Mouse (Mus musculus): Measurements from ENCODE around the gene Rptor.

The Rptor gene

GRCm38 (mm10) chr11:119587112-119587511 is 15.6 kb upstream of the Rptor start:
- POLR2A ChIA-PET: interaction anchor here in 3 of 4 experiments (0.8 to 5.9 kb wide), 5 partner anchors 14 to 52 kb away, joined by 3 to 39 read pairs (median 6); partner anchors contain the start of gene Rptor (in 2 of the 3)

DNA sequence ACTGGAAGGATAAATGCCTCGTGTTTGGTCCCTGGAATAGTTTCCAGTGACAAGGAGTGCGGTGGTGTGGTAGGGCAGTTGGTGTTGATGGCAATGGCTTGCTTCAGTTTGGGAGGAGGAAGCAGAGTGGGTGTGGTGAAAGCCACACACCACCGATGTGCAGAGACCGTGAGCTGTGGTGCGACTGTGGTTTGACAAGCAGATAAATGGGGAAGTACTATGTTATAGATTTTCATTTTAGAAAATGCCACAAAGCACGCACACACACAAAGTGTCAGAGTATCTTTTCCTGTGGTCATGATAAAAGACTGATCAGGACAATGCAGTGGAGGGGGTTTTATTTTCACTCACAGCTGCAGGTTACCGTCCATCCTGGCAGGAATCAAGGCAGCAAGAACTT is 13.5 kb upstream of the Rptor start:
- POLR2A ChIA-PET: interaction anchor here in 3 of 4 experiments (0.6 to 3.1 kb wide), 5 partner anchors 13 to 44 kb away, joined by 3 to 13 read pairs (median 5); partner anchors contain the start of gene Rptor (in 1 of the 3)

More at GRCm38 (mm10) chr11:119587112-119587511, 15.6 kb upstream of the Rptor start:
- CTCF ChIA-PET: no interaction called here

DNA sequence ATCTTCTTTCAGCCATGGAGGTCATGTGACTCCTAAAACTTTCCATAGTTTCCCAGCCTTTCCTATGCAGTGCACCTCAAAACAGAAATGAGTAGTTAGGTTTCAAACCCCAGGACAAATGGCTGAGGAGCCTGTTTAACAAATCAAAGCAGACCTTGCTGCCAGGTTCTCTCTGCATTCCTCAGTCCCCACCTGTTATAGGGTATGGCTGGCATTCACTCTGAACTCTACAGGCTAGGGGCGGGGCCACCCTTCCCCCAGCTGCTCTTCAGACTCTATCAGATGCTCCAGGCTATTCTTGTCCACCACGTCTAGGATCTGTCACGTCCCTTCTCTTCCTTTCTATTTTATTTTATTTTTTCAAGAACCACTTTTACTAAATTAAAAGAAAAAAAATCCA is 8.7 kb upstream of the Rptor start:
- CTCF ChIA-PET: no interaction called here
- POLR2A ChIA-PET: interaction anchor here in 3 of 4 experiments (0.6 to 2.4 kb wide), 11 partner anchors 8 to 68 kb away, joined by 3 to 9 read pairs (median 4); partner anchors contain the start of genes Rptor (in 3 of the 3) and Nptx1 (in 2 of the 3)

More for the DNA sequence above, 13.5 kb upstream of the Rptor start:
- CTCF ChIA-PET: no interaction called here

GRCm38 (mm10) chr11:119598856-119599255 is 3.8 kb upstream of the Rptor start:
- POLR2A ChIA-PET: no interaction called here
- CTCF ChIA-PET: no interaction called here

GRCm38 (mm10) chr11:119600286-119600685 is 2.4 kb upstream of the Rptor start:
- POLR2A ChIA-PET: interaction anchor here in 1 of 4 experiments (1.1 kb wide), 1 partner anchor 17 kb away, joined by 4 read pairs; no protein-coding TSS in a partner anchor
- CTCF ChIA-PET: interaction anchor here in 3 of 4 experiments (0.6 to 1.5 kb wide), 7 partner anchors 10 to 304 kb away, joined by 3 to 6 read pairs (median 3); no protein-coding TSS in a partner anchor

DNA sequence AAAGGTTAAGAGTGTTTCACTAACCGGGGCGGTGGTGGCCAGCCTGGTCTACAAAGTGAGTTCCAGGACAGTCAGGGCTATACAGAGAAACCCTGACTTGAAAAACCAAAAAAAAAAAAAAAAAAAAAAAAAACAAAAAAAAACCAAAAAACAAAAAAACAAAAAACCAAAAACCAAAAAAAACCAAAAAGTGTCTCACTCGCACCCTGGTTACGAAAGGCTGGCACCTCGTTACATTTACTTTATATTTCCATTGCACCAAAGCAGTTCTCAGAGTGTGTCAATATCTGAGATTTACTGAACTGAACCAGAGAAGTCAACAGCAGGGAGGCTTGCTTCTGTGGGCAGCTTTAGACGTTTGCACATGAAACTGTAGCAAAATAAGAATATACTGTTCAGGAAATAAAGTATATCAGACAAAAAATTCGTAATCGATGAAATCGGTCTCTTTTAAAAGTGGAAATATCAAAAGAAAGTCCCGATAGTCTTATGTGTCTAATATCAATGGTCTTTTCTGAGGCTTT is 466 bp upstream of the Rptor start:
- CTCF ChIA-PET: interaction anchor here in 3 of 4 experiments (0.5 to 1.0 kb wide), 9 partner anchors 12 to 561 kb away, joined by 3 to 8 read pairs (median 4); no protein-coding TSS in a partner anchor
- POLR2A ChIA-PET: interaction anchor here (0.6 to 2.9 kb wide), 57 partner anchors 9 to 703 kb away, joined by 3 to 39 read pairs (median 4); partner anchors contain the start of genes Baiap2 (in 1 of the 4), Endov (in 1 of the 4) and Slc38a10 (in 1 of the 4)

GRCm38 (mm10) chr11:119603527-119603905 is 811 bp downstream of the Rptor start:
- ChIA-PET POLR2A (interaction anchor here in 2 of 4 experiments (0.7 to 2.9 kb wide), 9 partner anchors 8 to 702 kb away, joined by 3 to 39 read pairs (median 6); partner anchors contain the start of gene Baiap2 (in 1 of the 2)), CTCF (no interaction called here)

DNA sequence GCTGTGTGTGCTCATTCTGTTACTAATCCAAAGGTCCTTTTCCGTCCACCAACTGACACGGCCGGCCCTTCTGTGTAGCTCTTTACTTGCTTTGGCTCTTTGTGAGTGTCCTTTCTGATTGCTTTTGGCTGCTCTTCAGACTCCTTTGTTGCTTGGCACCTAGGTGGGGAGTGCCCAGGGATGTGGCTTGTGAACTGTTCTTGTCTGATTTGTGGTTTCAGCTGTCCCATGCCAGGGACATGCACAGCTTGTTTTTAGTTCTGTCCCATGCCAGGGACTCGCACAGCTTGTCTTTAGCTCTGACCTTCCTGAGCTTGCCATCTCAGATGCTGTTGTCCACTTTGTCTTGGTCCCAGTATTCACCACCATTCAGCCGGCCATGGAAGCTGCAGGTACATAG is 4.8 kb downstream of the Rptor start:
- CTCF ChIA-PET: interaction anchor here in 1 of 4 experiments (0.6 kb wide), 1 partner anchor 302 kb away, joined by 3 read pairs; no protein-coding TSS in a partner anchor
- POLR2A ChIA-PET: interaction anchor here in 1 of 4 experiments (0.6 to 1.3 kb wide), 3 partner anchors 16 to 361 kb away, joined by 3 to 5 read pairs (median 4); partner anchors contain the start of gene Nptx1

GRCm38 (mm10) chr11:119611496-119611895 is 8.8 kb downstream of the Rptor start:
- CTCF ChIA-PET: interaction anchor here in 1 of 4 experiments (0.7 kb wide), 1 partner anchor 65 kb away, joined by 4 read pairs; no protein-coding TSS in a partner anchor
- POLR2A ChIA-PET: interaction anchor here in 3 of 4 experiments (0.5 to 3.3 kb wide), 8 partner anchors 9 to 1413 kb away, joined by 3 to 16 read pairs (median 3); partner anchors contain the start of gene Rptor (in 3 of the 3)

DNA sequence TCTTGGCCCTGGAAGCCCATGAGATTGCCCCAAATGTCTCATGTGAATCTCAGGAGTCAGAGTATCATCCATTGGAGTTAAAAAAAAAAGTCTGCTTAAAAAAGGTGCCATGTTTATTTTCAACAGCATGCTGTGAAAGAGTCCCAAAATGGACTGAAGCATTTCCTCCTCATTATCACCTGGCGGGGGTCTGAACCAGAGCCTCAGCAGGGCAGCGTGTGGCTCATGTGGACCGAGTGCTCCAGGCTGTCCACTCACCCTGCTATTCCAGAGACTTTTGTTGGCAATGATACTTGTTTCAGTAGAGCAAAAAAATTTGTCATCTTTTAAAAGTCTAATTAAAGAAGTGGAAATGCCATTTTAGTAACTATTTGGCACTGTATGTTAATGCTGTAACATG is 9.5 kb downstream of the Rptor start:
- POLR2A ChIA-PET: interaction anchor here in 3 of 4 experiments (0.8 to 3.3 kb wide), 6 partner anchors 9 to 50 kb away, joined by 3 to 16 read pairs (median 3); partner anchors contain the start of gene Rptor (in 2 of the 3)
- CTCF ChIA-PET: no interaction called here

- POLR2A ChIA-PET: interaction anchor here in 3 of 4 experiments (0.5 to 2.7 kb wide), 7 partner anchors 9 to 1409 kb away, joined by 3 to 9 read pairs (median 4); partner anchors contain the start of gene Rptor (in 2 of the 3)
- CTCF ChIA-PET: interaction anchor here in 2 of 4 experiments (0.9 to 1.8 kb wide), 2 partner anchors 12 to 155 kb away, joined by 6 to 7 read pairs; no protein-coding TSS in a partner anchor
Observed at GRCm38 (mm10) chr11:119615087-119615486, 12.4 kb downstream of the Rptor start.

DNA sequence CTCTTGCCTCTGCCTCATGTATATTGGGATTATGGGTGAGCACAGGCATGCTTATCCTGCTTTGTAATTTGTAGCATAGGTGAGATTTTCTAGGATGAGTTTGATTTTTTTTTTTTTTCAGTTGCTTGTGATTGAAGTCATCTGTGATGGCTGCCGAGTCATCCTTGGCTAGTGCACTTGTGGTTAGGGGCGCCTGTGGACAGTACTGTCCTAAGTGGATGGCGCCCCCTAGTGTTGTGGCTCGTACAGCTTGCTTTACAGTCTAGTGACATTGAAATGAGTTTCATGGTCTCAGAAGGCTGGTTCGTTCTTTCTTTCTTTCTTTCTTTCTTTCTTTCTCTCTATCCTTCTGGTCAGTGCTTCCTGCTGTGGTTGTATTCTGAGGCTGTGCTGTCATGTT is 16.1 kb downstream of the Rptor start:
- CTCF ChIA-PET: interaction anchor here in 3 of 4 experiments (0.6 to 2.7 kb wide), 12 partner anchors 8 to 302 kb away, joined by 3 to 15 read pairs (median 5); no protein-coding TSS in a partner anchor
- POLR2A ChIA-PET: interaction anchor here in 2 of 4 experiments (0.7 to 1.2 kb wide), 5 partner anchors 12 to 431 kb away, joined by 3 to 5 read pairs (median 3); no protein-coding TSS in a partner anchor

DNA sequence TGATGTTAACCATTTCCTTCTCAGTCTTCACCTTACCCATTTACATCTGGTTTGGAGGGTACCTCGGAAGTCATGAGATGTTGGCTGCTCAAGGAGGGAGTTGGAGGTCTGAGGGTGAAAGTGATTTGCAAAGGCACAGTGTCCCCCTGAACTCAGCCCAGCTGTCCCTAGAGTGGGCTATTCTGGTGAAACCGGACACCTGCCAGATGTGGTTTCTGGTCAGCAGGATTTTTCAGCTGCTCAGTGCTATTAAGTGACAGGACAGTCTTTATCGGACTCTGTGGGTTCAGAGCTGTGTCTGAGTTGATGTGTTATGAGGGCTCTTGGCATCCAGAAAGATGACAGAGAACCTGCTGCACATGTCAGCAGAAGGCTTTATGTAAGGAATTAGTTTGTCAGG is 18.6 kb downstream of the Rptor start:
- CTCF ChIA-PET: interaction anchor here in 2 of 4 experiments (0.5 to 1.3 kb wide), 6 partner anchors 14 to 273 kb away, joined by 3 to 17 read pairs (median 4); no protein-coding TSS in a partner anchor
- POLR2A ChIA-PET: interaction anchor here in 2 of 4 experiments (1.2 to 1.4 kb wide), 3 partner anchors 19 to 288 kb away, joined by 3 to 4 read pairs (median 3); partner anchors contain the start of gene Rptor (in 1 of the 2)

DNA sequence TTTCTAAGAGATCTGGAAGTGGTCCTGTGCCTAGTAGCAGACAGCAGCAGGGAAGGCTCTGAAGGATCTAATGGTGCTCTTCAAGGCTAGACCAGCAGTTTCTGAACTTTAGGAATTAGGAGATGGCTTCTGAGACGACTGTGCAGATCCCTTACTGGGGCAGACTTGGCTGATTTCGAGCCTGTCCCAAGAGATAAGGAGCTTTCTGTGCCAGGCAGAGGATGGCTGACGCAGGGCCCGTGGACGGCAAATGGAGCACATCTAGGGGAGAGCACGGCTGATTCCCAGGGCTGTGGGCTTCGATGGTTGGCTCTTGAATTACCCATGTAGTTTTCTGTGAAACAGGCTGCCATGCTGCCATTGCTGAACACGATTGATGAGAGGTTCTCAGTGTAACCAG is 21.1 kb downstream of the Rptor start:
- POLR2A ChIA-PET: interaction anchor here in 1 of 4 experiments (0.6 to 1.9 kb wide), 4 partner anchors 17 to 106 kb away, joined by 3 to 7 read pairs (median 4); partner anchors contain the start of gene Rptor
- CTCF ChIA-PET: interaction anchor here in 1 of 4 experiments (0.6 kb wide), 1 partner anchor 262 kb away, joined by 5 read pairs; no protein-coding TSS in a partner anchor

- POLR2A ChIA-PET: interaction anchor here in 2 of 4 experiments (0.6 to 1.9 kb wide), 7 partner anchors 18 to 850 kb away, joined by 3 to 7 read pairs (median 3); partner anchors contain the start of genes Baiap2 (in 1 of the 2), Nptx1 (in 1 of the 2) and Rptor (in 1 of the 2)
- CTCF ChIA-PET: interaction anchor here in 1 of 4 experiments (1.2 kb wide), 1 partner anchor 281 kb away, joined by 5 read pairs; no protein-coding TSS in a partner anchor
Observed at GRCm38 (mm10) chr11:119624401-119624800, 21.7 kb downstream of the Rptor start.

- CTCF ChIA-PET: interaction anchor here in 1 of 4 experiments (0.9 to 1.2 kb wide), 4 partner anchors 13 to 280 kb away, joined by 3 to 5 read pairs (median 4); no protein-coding TSS in a partner anchor
- POLR2A ChIA-PET: interaction anchor here in 2 of 4 experiments (0.6 to 1.9 kb wide), 6 partner anchors 20 to 849 kb away, joined by 3 to 7 read pairs (median 3); partner anchors contain the start of genes Baiap2 (in 1 of the 2), Nptx1 (in 1 of the 2) and Rptor (in 1 of the 2)
Observed at GRCm38 (mm10) chr11:119624955-119625354, 22.2 kb downstream of the Rptor start.

GRCm38 (mm10) chr11:119625476-119625875 is 22.8 kb downstream of the Rptor start:
- POLR2A ChIA-PET: interaction anchor here in 3 of 4 experiments (0.9 to 1.9 kb wide), 4 partner anchors 17 to 317 kb away, joined by 3 to 7 read pairs (median 4); partner anchors contain the start of genes Baiap2 (in 1 of the 3) and Rptor (in 1 of the 3)
- CTCF ChIA-PET: interaction anchor here in 3 of 4 experiments (0.9 to 2.4 kb wide), 6 partner anchors 11 to 280 kb away, joined by 3 to 6 read pairs (median 4); no protein-coding TSS in a partner anchor

DNA sequence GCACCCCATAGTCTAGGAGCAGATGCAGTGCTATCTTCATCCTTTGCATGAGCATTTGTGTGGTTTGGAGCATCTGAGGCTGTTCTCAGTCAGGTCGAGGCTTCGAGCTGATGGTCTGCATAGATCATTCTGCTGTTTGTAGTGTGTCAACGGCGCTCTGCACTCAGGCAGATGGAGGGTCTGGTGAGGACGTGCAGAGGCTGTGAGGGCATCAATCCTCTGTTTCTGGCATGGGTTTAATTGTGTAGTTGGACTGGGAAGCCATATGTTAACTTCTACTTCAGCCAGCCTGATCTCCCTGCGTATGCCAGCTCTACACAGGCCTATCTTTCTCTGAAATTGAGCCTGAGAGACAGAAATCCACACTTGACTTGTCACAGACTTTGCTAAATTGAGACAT is 23.2 kb downstream of the Rptor start:
- ChIA-PET POLR2A (interaction anchor here in 2 of 4 experiments (0.9 to 1.9 kb wide), 3 partner anchors 17 to 60 kb away, joined by 3 to 7 read pairs (median 3); partner anchors contain the start of gene Rptor (in 1 of the 2)), CTCF (interaction anchor here in 3 of 4 experiments (1.2 to 2.4 kb wide), 5 partner anchors 11 to 18 kb away, joined by 3 to 6 read pairs (median 4); no protein-coding TSS in a partner anchor)

All from embryonic stem cell, embryonic (primary cell).